In genomic region chr1:18057003-18057402, GRCm38 (mm10) we compare ENCODE assay signal across 7 mouse cellular contexts.
A peak's percentile ranks its signal among the peaks of the same experiment; 100 is the strongest.
DNase-seq lines count a peak whose midpoint lies in the region; ATAC-seq and TF ChIP-seq lines count a peak whose summit lies in the region.
"Not testable (repeated sequence)": the region's sequence is repeated elsewhere in the genome, so short reads cannot be mapped to it uniquely, and the experiment has no call there.

No protein-coding gene starts in this region.

- H3K4me2 ChIP-seq in embryonic facial prominence, embryonic 15.5 days (replicated peaks): peak overlapping the region; percentile 99
- peak overlapping the region; percentile 98 for H3K4me2 ChIP-seq in heart, embryonic 12.5 days
- H3K4me2 ChIP-seq in hindbrain, embryonic 15.5 days: peak overlapping the region; percentile 96
- peak overlapping the region; percentile 94; the same call in 1 of the 2 replicates for H3K4me2 ChIP-seq in lung, embryonic 14.5 days
- peak overlapping the region; percentile 95 for H3K4me2 ChIP-seq in neural tube, embryonic 12.5 days (replicated peaks)

- H3K9me3 ChIP-seq in embryonic facial prominence, embryonic 15.5 days (replicated peaks); heart, embryonic 12.5 days (replicated peaks); hindbrain, embryonic 15.5 days; lung, embryonic 14.5 days (ENCODE audit: low read depth, low read length); neural tube, embryonic 12.5 days: not testable (repeated sequence)

- not testable (repeated sequence) for H3K4me1 ChIP-seq in embryonic facial prominence, embryonic 15.5 days; lung, embryonic 14.5 days (ENCODE audit: insufficient read depth); neural tube, embryonic 12.5 days
- H3K4me1 ChIP-seq in heart, embryonic 12.5 days (replicated peaks): peaks cover 11% of the 10 kb centered on the region; the same call in 1 of the 2 replicates
- H3K4me1 ChIP-seq in hindbrain, embryonic 15.5 days (replicated peaks): peaks cover 14% of the 10 kb centered on the region

- H3K36me3 ChIP-seq in embryonic facial prominence, embryonic 15.5 days; heart, embryonic 12.5 days; hindbrain, embryonic 15.5 days; lung, embryonic 14.5 days (ENCODE audit: insufficient read depth); neural tube, embryonic 12.5 days: not testable (repeated sequence)

- DNase-seq in cerebellum, postnatal 14 days: peak; percentile 3 to 11
- DNase-seq in left cerebral cortex, adult 2 months (ENCODE audit: extremely low spot score in 1 of 2, low spot score in 2 of 2); lung, embryonic 14.5 days: not testable (repeated sequence)

- 13% methylated on average over 11 of the region's 11 CpGs for WGBS in embryonic facial prominence, embryonic 15.5 days
- 9% methylated on average over 11 of the region's 11 CpGs for WGBS in heart, embryonic 12.5 days
- WGBS in hindbrain, embryonic 15.5 days: 7% methylated on average over 11 of the region's 11 CpGs
- 13% methylated on average over 11 of the region's 11 CpGs for WGBS in lung, embryonic 14.5 days
- WGBS in neural tube, embryonic 12.5 days: 9% methylated on average over 11 of the region's 11 CpGs

- not testable (repeated sequence) for H3K27ac ChIP-seq in embryonic facial prominence, embryonic 15.5 days (replicated peaks); heart, embryonic 12.5 days (ENCODE audit: poor library complexity, severe bottlenecking); hindbrain, embryonic 15.5 days (replicated peaks); left cerebral cortex, adult 2 months; lung, embryonic 14.5 days (ENCODE audit: low read depth); neural tube, embryonic 12.5 days

- not testable (repeated sequence) for ATAC-seq in embryonic facial prominence, embryonic 15.5 days (ENCODE audit: insufficient number of reproducible peaks, low FRiP score, low TSS enrichment, low read depth); heart, embryonic 12.5 days (ENCODE audit: insufficient number of reproducible peaks, low FRiP score); hindbrain, embryonic 15.5 days (ENCODE audit: low FRiP score, low read depth); lung, embryonic 14.5 days (ENCODE audit: insufficient read depth); neural tube, embryonic 12.5 days (ENCODE audit: low FRiP score, low read depth)

- H3K9ac ChIP-seq in embryonic facial prominence, embryonic 15.5 days; heart, embryonic 12.5 days; hindbrain, embryonic 15.5 days; lung, embryonic 14.5 days; neural tube, embryonic 12.5 days: not testable (repeated sequence)

- H3K27me3 ChIP-seq in embryonic facial prominence, embryonic 15.5 days: peaks cover 32% of the 10 kb centered on the region
- peaks cover 46% of the 10 kb centered on the region for H3K27me3 ChIP-seq in heart, embryonic 12.5 days (replicated peaks)
- not testable (repeated sequence) for H3K27me3 ChIP-seq in hindbrain, embryonic 15.5 days
- H3K27me3 ChIP-seq in lung, embryonic 14.5 days (ENCODE audit: insufficient read depth, low read length): peaks cover 27% of the 10 kb centered on the region
- H3K27me3 ChIP-seq in neural tube, embryonic 12.5 days (replicated peaks): peaks cover 44% of the 10 kb centered on the region

- intact Hi-C loops in left cerebral cortex, adult 2 months (cut with DNase I): not testable (repeated sequence)

- TF ChIP-seq CTCF in left cerebral cortex, adult 2 months (IDR thresholded peaks at IDR 0.05); lung, embryonic 14.5 days (IDR thresholded peaks at IDR 0.05; ENCODE audit: low read depth): not testable (repeated sequence)

- peak overlapping the region; percentile 52 for H3K4me3 ChIP-seq in embryonic facial prominence, embryonic 15.5 days (replicated peaks)
- peak overlapping the region; percentile 60 for H3K4me3 ChIP-seq in heart, embryonic 12.5 days
- H3K4me3 ChIP-seq in hindbrain, embryonic 15.5 days: peak overlapping the region; percentile 51
- H3K4me3 ChIP-seq in left cerebral cortex, adult 2 months: peak overlapping the region; percentile 50; the same call in 1 of the 2 replicates
- H3K4me3 ChIP-seq in lung, embryonic 14.5 days (ENCODE audit: low read depth, low read length): peak overlapping the region; percentile 52; the same call in 1 of the 2 replicates
- H3K4me3 ChIP-seq in neural tube, embryonic 12.5 days: not testable (repeated sequence)
